Mouse (Mus musculus): ENCODE results near the gene Gm14305. TPM values are rescaled to one million over a fixed set of nuclear protein-coding genes. Genes with fewer than 3 reads are reported as not detected.
"Not testable (repeated sequence)": the region's sequence is repeated elsewhere in the genome, so short reads cannot be mapped to it uniquely, and the experiment has no call there.

The Gm14305 gene
- 4.2 and 4.3 TPM in 2 replicates for polyA plus RNA-seq (2015; fragmentation: Nextera tagmentation; extraction: Ambion mirVana)

- ATAC-seq (ENCODE audit: low read depth); H3K36me3 ChIP-seq (ENCODE audit: control insufficient read depth, insufficient read depth); H3K27ac ChIP-seq (ENCODE audit: low read length); H3K9me3 ChIP-seq (replicated peaks; ENCODE audit: control insufficient read depth, low read length); H3K27me3 ChIP-seq (ENCODE audit: control insufficient read depth, insufficient read depth, low read depth, low read length); H3K4me1 ChIP-seq (ENCODE audit: control insufficient read depth, low read depth, low read length): not testable (repeated sequence)
- 0% methylated on average over 1 of the region's 6 CpGs for WGBS (ENCODE audit: insufficient replicate concordance)
- H3K4me2 ChIP-seq (ENCODE audit: low read depth, low read length): peak within 1 kb of the TSS; percentile 32
- 0 out of 2 replicates have a peak within 1 kb of the TSS, but pooled peaks have one; percentile 3 for H3K9ac ChIP-seq (ENCODE audit: low read depth, low read length)
- H3K4me3 ChIP-seq (ENCODE audit: low read depth, low read length): peak within 1 kb of the TSS; percentile 55
These were observed at the start of gene Gm14305 for GRCm38 (mm10) chr2:176708051-176708450. Gm14305 (plus strand) TSS chr2:176708328.

- no CpG with 5 or more reads among the region's 6 CpGs for WGBS (ENCODE audit: insufficient replicate concordance)
- not testable (repeated sequence) for H3K4me2 ChIP-seq (ENCODE audit: low read depth, low read length); H3K36me3 ChIP-seq (ENCODE audit: control insufficient read depth, insufficient read depth); H3K9me3 ChIP-seq (replicated peaks; ENCODE audit: control insufficient read depth, low read length); H3K27me3 ChIP-seq (ENCODE audit: control insufficient read depth, insufficient read depth, low read depth, low read length); H3K9ac ChIP-seq (ENCODE audit: low read depth, low read length); ATAC-seq (ENCODE audit: low read depth); H3K27ac ChIP-seq (ENCODE audit: low read length); H3K4me3 ChIP-seq (ENCODE audit: low read depth, low read length); H3K4me1 ChIP-seq (ENCODE audit: control insufficient read depth, low read depth, low read length)
These were observed 37.9 kb upstream of the Gm14305 start, which contains the start of gene Zfp973 for GRCm38 (mm10) chr2:176670222-176670621. Zfp973 (plus strand) TSS chr2:176670522.

Other genes starting within 250 kb of the Gm14305 start
- 0.26 and 1.4 TPM in 2 replicates for gene Gm14434, start 221.5 kb upstream of the Gm14305 start, polyA plus RNA-seq (2015; fragmentation: Nextera tagmentation; extraction: Ambion mirVana)
- gene Zfp967, start 187.3 kb upstream of the Gm14305 start, polyA plus RNA-seq (2015; fragmentation: Nextera tagmentation; extraction: Ambion mirVana): not detected in 2 replicates
- gene Gm14308, start 72.0 kb upstream of the Gm14305 start, polyA plus RNA-seq (2015; fragmentation: Nextera tagmentation; extraction: Ambion mirVana): 1.1 and 1.3 TPM in 2 replicates
- gene Zfp973, start 37.8 kb upstream of the Gm14305 start, polyA plus RNA-seq (2015; fragmentation: Nextera tagmentation; extraction: Ambion mirVana): 2.5 and 2.8 TPM in 2 replicates
- gene Gm14295, start 90.3 kb downstream of the Gm14305 start, polyA plus RNA-seq (2015; fragmentation: Nextera tagmentation; extraction: Ambion mirVana): 3.8 and 4.4 TPM in 2 replicates
- not detected in 2 replicates for gene Gm14408, start 122.8 kb downstream of the Gm14305 start, polyA plus RNA-seq (2015; fragmentation: Nextera tagmentation; extraction: Ambion mirVana)
- 2.8 and 3.2 TPM in 2 replicates for gene Gm14296, start 219.5 kb downstream of the Gm14305 start, polyA plus RNA-seq (2015; fragmentation: Nextera tagmentation; extraction: Ambion mirVana)

Data from liver, embryonic 16.5 days (tissue).